Mouse (Mus musculus) yolk sac, embryonic 10.5 days (tissue): ENCODE data around the gene H2-DMb2.

Source experiments
- DNase-seq: peaks from one replicate; pipeline ENCODE4 v3.0.0-alpha.2; 2017; ENCODE audit warnings: low spot score

H2-DMb2 gene

DNA sequence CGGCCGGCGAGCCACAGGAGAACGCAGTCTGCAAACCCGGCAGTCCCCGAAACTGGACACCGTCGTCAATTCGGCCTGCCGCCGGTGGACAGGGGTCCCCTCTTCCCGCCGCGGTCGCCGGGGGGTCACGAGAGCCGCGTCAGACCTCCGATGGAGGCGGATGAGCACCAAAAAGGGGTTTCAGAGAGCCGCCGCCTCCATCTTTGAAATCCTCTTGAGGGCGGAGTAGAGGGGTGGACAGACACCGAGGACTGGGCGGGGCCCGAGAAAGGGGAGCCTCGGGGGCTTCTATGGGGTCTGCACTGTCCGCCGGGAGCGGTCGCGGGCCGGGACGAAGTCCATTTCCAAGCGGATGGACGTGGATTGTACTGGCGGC lies 24.2 kb upstream of the H2-DMb2 start:
- no peak for DNase-seq

DNA sequence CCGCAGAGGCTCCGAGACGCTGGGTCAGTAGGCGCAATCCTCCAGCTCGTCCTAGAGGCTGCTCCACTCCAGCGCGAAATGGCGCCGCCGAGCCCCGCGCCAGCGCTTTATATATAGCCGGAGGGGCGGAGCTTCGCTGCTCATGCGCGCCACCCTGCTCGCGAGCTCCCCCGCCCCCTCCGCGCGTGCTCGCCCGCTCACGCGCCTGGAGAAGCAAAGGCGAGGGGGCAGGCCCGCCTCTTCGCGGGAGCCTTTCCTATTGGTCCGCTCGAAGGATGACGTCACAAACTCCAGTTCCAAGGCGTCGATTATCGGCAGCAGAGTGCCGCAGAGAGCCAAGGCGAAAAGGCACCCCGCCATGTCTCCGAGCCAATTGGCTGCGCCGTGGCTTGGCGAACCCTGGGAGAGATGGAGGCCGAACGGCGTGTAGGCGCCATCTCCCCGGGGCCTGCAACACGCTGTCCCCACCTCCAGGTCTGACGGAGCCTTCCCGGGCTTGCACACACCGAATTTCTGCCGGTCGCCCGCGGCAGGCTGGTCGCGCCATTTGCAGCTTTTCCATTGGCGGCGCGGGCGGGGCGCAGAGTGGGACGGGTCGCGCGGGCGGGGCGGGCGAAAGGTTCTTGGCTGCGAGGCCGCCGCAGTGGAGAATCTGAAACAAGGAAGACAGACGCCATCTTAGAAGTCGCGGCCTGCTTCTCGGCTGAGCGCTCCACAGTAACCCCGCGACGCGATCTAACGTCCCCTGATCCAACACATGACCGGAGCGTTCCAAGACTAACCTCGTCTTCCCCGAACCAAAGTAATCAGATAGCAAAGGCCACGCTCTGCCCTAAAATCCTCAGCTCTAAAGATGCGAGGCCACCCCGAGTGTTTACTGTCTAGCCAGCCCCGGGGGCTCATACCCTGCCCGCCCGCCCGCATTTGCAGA lies 23.6 kb upstream of the H2-DMb2 start, which contains the start of gene H2-DMa:
Gene H2-DMa (plus strand): TSS at position 293 of the 931 bp plus-strand sequence.
- peak; percentile 98 for DNase-seq

GRCm38 (mm10) chr17:34120180-34120723 lies 22.9 kb upstream of the H2-DMb2 start:
- peak; percentile 92 for DNase-seq

DNA sequence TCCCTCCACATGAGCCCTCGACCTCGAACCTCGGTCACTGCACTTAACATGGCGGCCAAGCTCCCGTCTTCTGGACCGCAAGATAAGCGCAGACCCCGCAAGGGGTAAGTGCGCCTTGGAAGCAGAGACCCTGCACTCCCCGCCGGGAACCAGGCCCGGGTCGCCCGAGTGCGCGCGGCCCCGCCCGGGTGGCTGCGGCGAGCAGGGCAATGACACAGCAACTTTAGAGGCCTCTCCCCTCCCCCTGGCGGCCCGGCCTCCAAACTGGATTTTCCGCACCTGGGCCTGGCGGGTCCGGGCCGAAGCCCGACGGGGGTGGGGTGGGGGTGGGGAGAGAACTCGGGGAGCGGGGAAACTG lies 22.3 kb upstream of the H2-DMb2 start:
- DNase-seq, result no peak

- peak; percentile 89 for DNase-seq
Measured at GRCm38 (mm10) chr17:34121172-34121878, 21.8 kb upstream of the H2-DMb2 start.

- peak; percentile 82 for DNase-seq
Measured at GRCm38 (mm10) chr17:34121879-34122187, 21.3 kb upstream of the H2-DMb2 start.

- DNase-seq, result peak; percentile 98
Measured at GRCm38 (mm10) chr17:34122188-34122984, 20.7 kb upstream of the H2-DMb2 start, which contains the start of gene Brd2. TSS of gene Brd2 (minus strand) at chr17:34122634.

GRCm38 (mm10) chr17:34123111-34123510 lies 20.0 kb upstream of the H2-DMb2 start:
- DNase-seq, result no peak

- peak; percentile 63 for DNase-seq
Measured at GRCm38 (mm10) chr17:34123518-34123917, 19.6 kb upstream of the H2-DMb2 start.

- DNase-seq, result peak; percentile 53
Measured at GRCm38 (mm10) chr17:34124649-34125048, 18.5 kb upstream of the H2-DMb2 start.

- DNase-seq, result peak; percentile 64
Measured at GRCm38 (mm10) chr17:34126826-34127420, 16.2 kb upstream of the H2-DMb2 start.

GRCm38 (mm10) chr17:34127475-34127874 lies 15.6 kb upstream of the H2-DMb2 start:
- DNase-seq, result peak; percentile 78

- DNase-seq, result no peak
Measured at GRCm38 (mm10) chr17:34128264-34128937, 14.7 kb upstream of the H2-DMb2 start.

DNA sequence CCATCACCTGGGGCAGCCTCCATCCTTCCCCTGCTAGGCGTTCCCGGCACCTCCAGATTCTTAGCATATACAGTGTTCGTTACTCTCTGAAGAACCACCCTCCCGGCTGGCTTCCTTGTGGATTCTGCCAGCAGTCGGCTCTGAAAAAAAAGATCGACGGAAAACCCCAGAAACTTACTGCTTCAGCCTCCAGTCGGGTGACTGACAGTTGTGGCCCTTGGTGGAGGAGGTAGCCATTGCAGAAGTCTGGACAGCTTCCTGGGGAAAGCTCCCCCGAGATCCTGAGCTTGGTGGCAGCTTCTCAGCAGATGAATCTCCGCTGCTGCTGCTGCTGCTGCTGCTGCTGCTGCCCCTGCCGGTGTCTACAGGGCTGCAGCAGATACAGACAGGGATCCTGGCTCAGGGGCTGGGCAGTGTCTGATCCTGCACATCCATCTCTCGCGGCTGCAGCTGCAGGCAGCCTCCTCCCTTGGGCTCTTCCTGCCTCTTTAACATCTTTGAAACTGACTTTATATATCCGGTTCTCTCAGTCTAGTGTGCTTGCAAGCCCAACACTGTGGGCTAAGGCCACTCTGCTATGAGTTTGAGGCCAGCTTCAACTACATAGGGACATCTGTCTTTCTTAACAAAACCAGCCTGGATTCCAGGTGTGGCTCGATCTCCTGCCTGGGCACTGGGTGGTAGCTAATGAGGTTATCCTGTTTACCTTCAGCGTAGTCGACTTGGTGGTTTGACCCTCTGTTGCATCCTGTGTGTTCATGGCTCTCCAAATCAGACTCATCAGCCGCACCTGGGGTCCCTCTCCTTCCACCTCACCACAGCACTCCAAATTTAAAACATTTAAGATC lies 13.9 kb upstream of the H2-DMb2 start:
- DNase-seq, result no peak

- no peak for DNase-seq
Measured at GRCm38 (mm10) chr17:34130073-34130947, 12.8 kb upstream of the H2-DMb2 start.

- no peak for DNase-seq
Measured at GRCm38 (mm10) chr17:34131911-34132310, 11.2 kb upstream of the H2-DMb2 start.

- DNase-seq, result no peak
Measured at GRCm38 (mm10) chr17:34133289-34133688, 9.8 kb upstream of the H2-DMb2 start.

GRCm38 (mm10) chr17:34134451-34134850 lies 8.7 kb upstream of the H2-DMb2 start:
- DNase-seq, result no peak
